Mouse (Mus musculus): ENCODE results near the gene Pdcd5.

Pdcd5 gene

GRCm38 (mm10) chr7:35647101-35647698 lies at the start of gene Pdcd5:
Gene Pdcd5 (minus strand): TSS chr7:35647521.
- in situ Hi-C loops (cut with MboI, MseI) = loop anchor here (10.0 kb wide), 1 partner anchor 252 kb away; the partner anchor contains the start of genes Cep89 and Faap24

- in situ Hi-C loops (cut with MboI, MseI) = no loop called here
Observed at GRCm38 (mm10) chr7:35692641-35693040, 45.3 kb upstream of the Pdcd5 start.

GRCm38 (mm10) chr7:35692117-35692516 lies 44.8 kb upstream of the Pdcd5 start:
- in situ Hi-C loops (cut with MboI, MseI) = no loop called here

- in situ Hi-C loops (cut with MboI, MseI) = no loop called here
Observed at GRCm38 (mm10) chr7:35688781-35689349, 41.5 kb upstream of the Pdcd5 start.

GRCm38 (mm10) chr7:35688276-35688675 lies 41.0 kb upstream of the Pdcd5 start:
- in situ Hi-C loops (cut with MboI, MseI) = no loop called here

- in situ Hi-C loops (cut with MboI, MseI) = no loop called here
Observed at GRCm38 (mm10) chr7:35687229-35687628, 39.9 kb upstream of the Pdcd5 start.

GRCm38 (mm10) chr7:35686756-35687155 lies 39.4 kb upstream of the Pdcd5 start:
- in situ Hi-C loops (cut with MboI, MseI) = no loop called here

- in situ Hi-C loops (cut with MboI, MseI) = no loop called here
Observed at GRCm38 (mm10) chr7:35686216-35686615, 38.9 kb upstream of the Pdcd5 start.

- in situ Hi-C loops (cut with MboI, MseI) = no loop called here
Observed at GRCm38 (mm10) chr7:35683409-35684122, 36.2 kb upstream of the Pdcd5 start.

- in situ Hi-C loops (cut with MboI, MseI) = no loop called here
Observed at GRCm38 (mm10) chr7:35681559-35681958, 34.2 kb upstream of the Pdcd5 start.

GRCm38 (mm10) chr7:35678976-35679375 lies 31.7 kb upstream of the Pdcd5 start:
- in situ Hi-C loops (cut with MboI, MseI) = no loop called here

GRCm38 (mm10) chr7:35668066-35669041 lies 21.0 kb upstream of the Pdcd5 start:
- in situ Hi-C loops (cut with MboI, MseI) = loop anchor here (25.0 kb wide), 2 partner anchors 794 to 1019 kb away; partner anchors contain the start of gene Tshz3

GRCm38 (mm10) chr7:35663790-35664376 lies 16.6 kb upstream of the Pdcd5 start:
- in situ Hi-C loops (cut with MboI, MseI) = loop anchor here (25.0 kb wide), 2 partner anchors 798 to 1023 kb away; partner anchors contain the start of gene Tshz3

- in situ Hi-C loops (cut with MboI, MseI) = loop anchor here (25.0 kb wide), 2 partner anchors 803 to 1028 kb away; partner anchors contain the start of gene Tshz3
Observed at GRCm38 (mm10) chr7:35659173-35659572, 11.9 kb upstream of the Pdcd5 start.

- in situ Hi-C loops (cut with MboI, MseI) = loop anchor here (25.0 kb wide), 2 partner anchors 804 to 1029 kb away; partner anchors contain the start of gene Tshz3
Observed at GRCm38 (mm10) chr7:35657829-35658228, 10.5 kb upstream of the Pdcd5 start.

- in situ Hi-C loops (cut with MboI, MseI) = loop anchor here (25.0 kb wide), 2 partner anchors 811 to 1036 kb away; partner anchors contain the start of gene Tshz3
Observed at GRCm38 (mm10) chr7:35651583-35652270, 4.4 kb upstream of the Pdcd5 start.

- in situ Hi-C loops (cut with MboI, MseI) = loop anchor here (25.0 kb wide), 2 partner anchors 811 to 1036 kb away; partner anchors contain the start of gene Tshz3
Observed at GRCm38 (mm10) chr7:35650716-35651410, 3.5 kb upstream of the Pdcd5 start.

- in situ Hi-C loops (cut with MboI, MseI) = loop anchor here (10.0 kb wide), 1 partner anchor 254 kb away; the partner anchor contains the start of genes Cep89 and Faap24
Observed at GRCm38 (mm10) chr7:35649071-35649470, 1.8 kb upstream of the Pdcd5 start.

Measured in T-helper 2 cell (primary cell).